Mouse (Mus musculus) right cerebral cortex, postnatal 36 days (tissue): ENCODE data around the gene Cwc15.
"Not testable (repeated sequence)": the region's sequence is repeated elsewhere in the genome, so short reads cannot be mapped to it uniquely, and the experiment has no call there.

Experiments
- DNase-seq, 2 experiments: peaks; one replicate each; pipeline ENCODE4 v3.0.0; 2022; ENCODE audit warnings: low spot score in 2 of 2, mixed read lengths in 1 of 2

The Cwc15 gene

GRCm38 (mm10) chr9:14500023-14500915, at the start of gene Cwc15, which contains the start of gene Kdm4d:
TSS of gene Cwc15 (plus strand) at chr9:14500617.
TSS of gene Kdm4d (minus strand) at chr9:14500482.
- DNase-seq, result peak; percentile 95 to 97

- DNase-seq, result not testable (repeated sequence)
Observed at GRCm38 (mm10) chr9:14451120-14451519, 49.3 kb upstream of the Cwc15 start.

- no peak for DNase-seq
Observed at GRCm38 (mm10) chr9:14456320-14456719, 44.1 kb upstream of the Cwc15 start.

GRCm38 (mm10) chr9:14462536-14462935, 37.9 kb upstream of the Cwc15 start:
- not testable (repeated sequence) for DNase-seq

- DNase-seq, result not testable (repeated sequence)
Observed at GRCm38 (mm10) chr9:14463668-14464067, 36.7 kb upstream of the Cwc15 start.

GRCm38 (mm10) chr9:14498896-14499705, 1.3 kb upstream of the Cwc15 start:
- DNase-seq, result no peak

- DNase-seq, result no peak
Observed at GRCm38 (mm10) chr9:14500916-14501424, 553 bp downstream of the Cwc15 start.

- DNase-seq, result peak in 1 of 2 experiments; percentile 10
Observed at GRCm38 (mm10) chr9:14512633-14513445, 12.4 kb downstream of the Cwc15 start.

- DNase-seq, result no peak
Observed at GRCm38 (mm10) chr9:14517296-14517695, 16.9 kb downstream of the Cwc15 start.

GRCm38 (mm10) chr9:14518105-14518504, 17.7 kb downstream of the Cwc15 start:
- DNase-seq, result no peak

GRCm38 (mm10) chr9:14520971-14521670, 20.7 kb downstream of the Cwc15 start:
- no peak for DNase-seq

- no peak for DNase-seq
Observed at GRCm38 (mm10) chr9:14521695-14522094, 21.3 kb downstream of the Cwc15 start.

GRCm38 (mm10) chr9:14523408-14524043, 23.1 kb downstream of the Cwc15 start:
- DNase-seq, result peak; percentile 61 to 71

- DNase-seq, result no peak
Observed at GRCm38 (mm10) chr9:14530004-14530403, 29.6 kb downstream of the Cwc15 start.

GRCm38 (mm10) chr9:14532283-14532682, 31.9 kb downstream of the Cwc15 start:
- no peak for DNase-seq

GRCm38 (mm10) chr9:14533659-14534058, 33.2 kb downstream of the Cwc15 start:
- no peak for DNase-seq

- no peak for DNase-seq
Observed at GRCm38 (mm10) chr9:14534833-14535456, 34.5 kb downstream of the Cwc15 start.

- DNase-seq, result no peak
Observed at GRCm38 (mm10) chr9:14544034-14544757, 43.8 kb downstream of the Cwc15 start.
